Mouse (Mus musculus): ENCODE measurements at regions not wholly inside any gene's neighbourhood (a gene's known extent, or its start where the extent isn't known, plus 50 kb on each side); places are given as distances from the start of the nearest gene placed in this dataset.

DNA sequence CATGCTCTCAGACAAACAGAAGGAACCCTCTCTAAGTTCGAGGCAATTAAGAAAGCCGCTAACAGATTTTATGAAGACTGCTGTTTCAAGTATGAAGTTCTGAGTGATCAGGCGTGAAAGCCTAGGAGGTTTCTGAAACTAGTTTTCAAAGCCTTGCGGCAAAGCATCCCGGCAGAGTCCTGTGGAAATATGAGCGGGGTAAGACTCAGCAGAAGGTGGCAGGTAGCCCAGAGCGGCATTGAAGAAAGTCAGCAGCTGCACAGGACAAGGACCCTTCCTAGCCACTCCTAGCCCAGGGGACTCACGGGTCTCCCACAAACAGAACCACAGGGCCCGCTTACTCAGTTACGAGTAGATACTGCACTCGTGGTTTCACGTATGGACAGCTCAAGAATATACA is 54.8 kb upstream of the Zfp280d start:
- DNase-seq, result no peak

DNA sequence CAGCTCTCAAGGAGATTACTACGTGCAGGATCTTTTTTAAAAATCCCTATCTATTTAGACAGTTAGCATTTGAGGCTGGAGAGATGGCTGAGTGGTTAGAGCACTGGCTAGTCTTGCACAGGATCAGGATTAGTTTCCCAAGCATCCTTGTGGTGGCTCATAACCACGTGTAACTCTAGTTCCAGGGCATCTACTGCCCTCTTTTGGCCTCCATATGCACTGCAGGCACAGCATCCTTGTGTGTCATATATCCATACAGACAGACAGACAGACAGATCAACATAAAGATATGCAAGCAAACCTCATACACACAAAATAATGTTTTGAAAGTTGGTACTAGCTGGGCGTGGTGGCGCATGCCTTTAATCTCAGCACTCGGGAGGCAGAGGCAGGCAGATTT is 53.3 kb upstream of the Zfp280d start:
- no peak for DNase-seq
